Mouse (Mus musculus) lung, postnatal 10 days (tissue): ENCODE results near the gene Eef1a1.
"Not testable (repeated sequence)": the region's sequence is repeated elsewhere in the genome, so short reads cannot be mapped to it uniquely, and the experiment has no call there.

Experiments
- DNase-seq: peaks from one replicate; pipeline ENCODE4 v3.0.0; 2021

The Eef1a1 gene

DNA sequence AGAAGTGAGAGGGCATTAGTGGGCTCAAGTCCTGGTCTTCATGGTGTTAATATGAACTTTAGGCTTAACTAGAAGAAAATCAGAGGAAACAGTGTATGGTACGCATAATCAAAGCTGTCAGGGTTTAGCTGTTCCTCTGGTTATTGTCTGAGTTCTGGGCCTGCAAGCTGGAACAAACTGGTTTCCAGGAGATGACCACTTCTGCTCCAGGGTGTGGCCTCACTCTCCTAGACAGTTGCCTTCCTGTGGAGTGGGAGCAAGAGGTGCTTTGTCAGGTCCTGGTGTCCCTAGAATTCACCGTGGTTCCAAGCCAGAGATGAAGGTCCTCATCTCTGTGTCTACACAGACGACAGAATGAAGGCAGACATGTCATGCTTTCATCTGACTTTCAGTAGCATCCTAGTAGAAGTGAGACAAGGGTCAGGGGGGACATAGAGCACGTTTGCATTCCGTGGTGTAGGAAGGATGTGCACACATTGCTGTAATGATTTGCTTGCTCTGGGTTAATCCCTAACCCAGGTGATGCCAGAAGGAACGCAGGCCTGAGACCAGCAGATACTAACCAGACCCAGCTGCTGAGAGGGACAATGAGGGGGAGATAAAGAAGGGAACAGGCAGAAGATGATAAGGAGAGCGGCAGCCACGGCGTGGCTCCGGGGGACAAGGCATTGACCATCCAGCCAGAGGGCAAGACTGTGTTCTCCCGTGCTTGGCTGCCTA, 17.2 kb upstream of the Eef1a1 start:
- no peak for DNase-seq

DNA sequence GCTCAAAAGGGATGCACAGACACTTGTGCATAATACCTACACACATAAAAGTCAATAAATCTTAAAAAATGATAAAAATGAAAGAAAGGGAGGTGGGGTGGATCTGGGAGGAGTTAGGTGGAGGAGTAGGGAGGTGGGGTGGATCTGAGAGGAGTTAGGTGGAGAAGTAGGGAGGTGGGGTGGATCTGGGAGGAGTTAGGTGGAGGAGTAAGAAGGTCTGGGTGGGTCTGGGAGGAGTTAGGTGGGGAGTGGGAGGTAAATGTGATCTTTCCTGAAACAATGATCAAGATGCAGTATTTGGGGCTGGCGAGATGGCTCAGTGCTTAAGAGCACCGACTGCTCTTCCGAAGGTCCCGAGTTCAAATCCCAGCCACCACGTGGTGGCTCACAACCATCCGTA, 16.3 kb upstream of the Eef1a1 start:
- no peak for DNase-seq

DNA sequence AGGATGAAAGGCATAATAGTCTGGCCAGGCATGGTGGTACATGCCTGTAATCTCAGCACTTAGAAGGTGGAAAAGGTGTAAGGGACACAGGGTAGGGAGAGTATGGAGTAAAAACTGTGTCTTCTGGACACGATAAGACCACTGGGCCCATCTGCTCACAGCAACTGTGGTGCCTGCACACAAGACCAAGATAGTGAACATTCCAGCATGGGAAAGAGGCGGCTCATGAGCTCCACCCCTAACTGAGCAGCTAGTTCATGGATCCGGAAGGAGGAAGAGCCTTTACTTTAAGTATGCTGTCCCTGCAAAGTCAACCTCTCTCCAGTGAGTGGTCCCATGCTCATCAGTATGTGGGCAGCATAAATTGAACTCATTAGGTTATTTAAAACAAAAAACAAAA, 15.7 kb upstream of the Eef1a1 start:
- no peak for DNase-seq

DNA sequence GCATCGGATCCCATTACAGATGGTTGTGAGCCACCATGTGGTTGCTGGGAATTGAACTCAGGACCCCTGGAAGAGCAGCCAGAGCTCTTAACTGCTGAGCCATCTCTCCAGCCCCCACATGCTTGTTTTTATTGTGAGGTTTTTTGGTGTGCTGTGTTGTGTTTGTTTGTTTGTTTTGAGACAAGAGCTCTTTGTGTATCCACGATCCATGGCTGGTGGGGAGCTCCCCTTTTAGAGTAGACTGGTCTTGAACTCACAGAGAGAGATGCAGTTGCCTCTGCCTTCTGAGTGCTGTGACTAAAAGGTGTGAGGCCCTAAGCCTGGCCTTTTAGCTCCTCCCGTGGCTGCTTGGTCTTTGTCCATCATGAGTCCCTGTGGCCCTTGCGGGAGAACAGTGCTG, 15.2 kb upstream of the Eef1a1 start:
- no peak for DNase-seq

DNA sequence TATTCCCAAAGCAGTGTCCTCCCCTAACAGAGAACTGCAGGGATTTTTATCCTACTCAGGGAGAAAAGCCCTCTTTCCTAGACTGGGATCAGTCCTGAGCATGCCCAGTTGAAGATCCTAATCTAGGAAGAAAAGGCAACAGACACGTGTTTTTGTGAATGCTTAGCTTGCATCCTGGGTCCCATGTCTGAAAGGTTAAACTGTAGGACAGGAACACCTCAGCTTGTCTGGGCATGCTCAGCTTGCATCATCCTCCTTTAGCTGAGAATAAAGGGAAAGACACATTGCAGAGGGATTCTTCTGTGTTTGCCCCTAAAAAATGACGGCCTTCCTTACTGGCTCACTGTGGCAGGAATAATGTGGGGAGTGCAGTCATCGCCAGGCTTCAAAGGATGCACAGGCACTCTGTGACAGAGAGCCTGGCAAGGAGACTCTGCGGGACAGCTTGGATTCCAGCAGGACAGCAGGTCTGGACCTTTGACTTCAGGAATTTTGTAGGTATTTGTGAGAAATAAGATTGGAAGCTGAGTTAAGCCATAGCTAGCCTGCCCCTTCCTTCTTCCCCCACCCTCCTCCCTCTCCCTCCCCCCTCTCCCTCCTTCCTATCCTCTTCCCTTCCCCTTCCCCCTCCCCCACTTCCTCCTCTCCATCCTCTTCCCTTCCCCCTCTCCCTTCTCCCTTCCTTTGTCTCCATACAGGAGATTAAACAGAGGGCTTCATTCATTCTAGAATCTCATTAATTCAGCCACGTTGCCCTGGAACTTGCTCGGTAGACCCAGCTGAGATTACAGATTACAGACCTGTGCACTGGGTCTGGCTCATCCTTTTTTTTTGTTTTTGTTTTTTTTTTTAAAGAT, 14.5 kb upstream of the Eef1a1 start:
- no peak for DNase-seq

DNA sequence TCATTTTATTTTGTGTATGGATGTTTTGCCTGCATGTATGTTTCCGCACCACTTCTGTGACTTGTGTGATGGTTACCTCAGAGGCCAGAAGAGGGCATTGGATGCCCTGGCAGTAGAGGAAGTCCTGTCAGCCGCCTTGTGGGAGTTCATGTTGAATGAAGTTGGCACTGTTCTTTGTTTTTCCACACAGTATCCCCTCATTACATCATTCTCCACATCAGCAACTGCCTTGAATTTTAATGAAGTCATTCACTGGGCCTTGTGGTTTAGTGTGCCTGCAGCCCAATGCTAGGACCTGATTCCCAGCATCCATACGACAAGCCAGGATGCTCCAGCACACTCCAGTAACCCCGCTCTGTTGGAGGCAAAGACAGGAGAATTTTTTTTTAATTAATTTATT, 12.3 kb upstream of the Eef1a1 start:
- DNase-seq = no peak

DNA sequence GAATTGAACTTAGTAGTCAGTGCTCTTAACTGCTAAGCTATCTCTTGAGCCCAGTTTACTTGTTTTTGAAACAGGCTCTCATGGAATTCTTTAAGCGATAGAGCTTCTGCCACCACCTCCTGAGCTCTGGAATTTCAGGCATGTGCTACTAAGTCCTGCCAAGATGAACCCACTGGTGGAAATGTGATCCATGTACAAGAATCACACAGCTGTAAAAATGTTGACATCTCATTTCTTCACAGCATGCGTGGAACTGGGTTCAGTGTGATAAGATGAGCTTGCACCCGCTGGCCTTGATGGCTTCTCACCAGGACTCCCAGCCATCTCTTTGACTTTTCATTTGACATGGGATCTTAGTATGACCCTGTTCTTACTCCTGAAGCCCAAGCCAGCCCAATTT, 11.4 kb upstream of the Eef1a1 start:
- no peak for DNase-seq

DNA sequence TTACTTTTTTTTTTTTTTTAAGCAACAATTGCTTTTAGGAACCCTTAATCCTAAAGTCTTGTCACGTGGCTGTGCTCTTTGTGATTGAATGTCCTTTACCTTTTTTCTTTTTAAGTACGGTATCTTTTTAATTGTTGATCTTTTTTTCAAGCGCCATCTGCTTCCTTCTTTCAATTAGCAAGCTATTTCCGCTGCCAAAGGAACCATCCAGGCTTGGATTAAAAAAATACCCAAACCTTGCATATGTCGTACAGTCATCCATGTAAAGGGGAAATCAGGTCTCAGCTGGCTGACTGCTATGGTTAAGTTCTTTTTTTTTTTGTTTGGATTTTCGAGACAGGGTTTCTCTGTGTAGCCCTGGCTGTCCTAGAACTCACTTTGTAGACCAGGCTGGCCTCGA, 4.2 kb upstream of the Eef1a1 start:
- DNase-seq = no peak

DNA sequence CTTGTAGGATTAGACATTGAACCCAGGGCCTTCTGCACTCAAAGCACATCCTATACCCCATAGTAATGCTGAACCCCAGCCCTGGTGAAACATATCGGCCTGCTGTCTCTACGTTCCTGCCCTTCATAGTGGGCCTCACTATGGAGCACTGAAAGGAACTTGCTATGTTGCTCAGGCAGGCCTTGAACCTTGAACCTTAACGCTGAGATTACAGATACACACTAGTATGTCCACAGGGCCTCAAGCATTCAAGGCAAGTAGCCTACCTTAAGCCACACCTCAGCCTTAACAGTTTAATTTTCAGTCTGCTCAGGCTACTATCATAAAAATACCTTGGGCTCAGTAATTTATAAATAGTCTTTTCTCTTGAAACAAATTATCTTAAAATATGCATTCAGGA, 3.3 kb upstream of the Eef1a1 start:
- DNase-seq = no peak

DNA sequence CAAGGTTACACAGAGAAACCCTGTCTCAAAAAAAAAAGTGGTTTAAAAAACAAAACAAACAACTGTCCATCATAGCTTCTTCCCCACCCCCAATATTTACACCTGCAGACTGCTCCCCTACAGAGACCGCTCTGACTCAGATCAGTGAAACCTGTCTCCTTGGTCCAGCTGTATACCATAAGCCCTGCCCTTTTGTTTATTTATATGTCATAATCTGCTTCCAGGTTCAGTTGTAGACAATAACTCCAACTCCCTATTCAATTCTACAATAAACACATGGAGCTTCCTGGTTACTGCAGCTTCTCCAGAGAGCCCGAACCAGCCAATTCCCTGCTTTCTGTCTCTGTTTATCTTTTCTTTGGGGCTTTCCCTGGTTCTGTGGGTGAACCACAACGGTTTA, 2.2 kb upstream of the Eef1a1 start:
- DNase-seq = peak; percentile 20

DNA sequence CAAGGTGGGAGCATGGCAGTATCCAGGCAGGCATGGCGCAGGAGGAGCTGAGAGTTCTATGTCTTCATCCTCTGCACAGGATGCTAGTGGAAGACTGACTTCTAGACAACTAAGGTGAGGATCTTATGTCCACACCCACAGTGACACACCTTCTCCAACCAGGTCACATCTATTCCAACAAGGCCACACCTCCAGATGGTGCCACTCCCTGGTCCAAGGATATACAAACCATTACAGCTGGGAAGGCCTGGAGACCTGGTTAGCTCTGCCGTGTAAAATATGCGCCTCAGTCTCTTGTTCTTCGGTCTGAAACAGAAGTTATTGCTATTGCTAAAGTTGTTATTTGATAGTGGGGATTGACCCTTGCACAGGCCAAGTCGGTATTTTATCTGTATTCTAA, 930 bp downstream of the Eef1a1 start:
- not testable (repeated sequence) for DNase-seq

DNA sequence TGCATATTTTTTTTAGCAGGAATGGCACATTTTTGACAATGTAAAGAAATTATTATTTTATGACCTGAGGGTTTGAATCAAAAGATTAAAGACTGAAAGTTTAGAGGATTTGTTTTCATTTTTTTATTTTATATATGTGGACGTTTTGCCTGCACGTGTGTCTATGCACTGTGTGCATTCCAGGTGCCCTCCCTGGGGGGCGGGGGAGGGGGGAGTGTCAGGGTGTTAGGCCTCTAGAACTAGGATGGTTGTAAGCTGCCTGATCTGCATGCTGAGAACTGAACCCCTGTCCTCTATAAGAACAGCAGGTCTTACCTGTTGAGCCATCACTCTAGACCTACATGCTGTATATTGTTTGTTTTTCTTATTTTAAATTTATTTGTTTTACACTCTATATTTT, 4.3 kb downstream of the Eef1a1 start:
- DNase-seq = no peak

DNA sequence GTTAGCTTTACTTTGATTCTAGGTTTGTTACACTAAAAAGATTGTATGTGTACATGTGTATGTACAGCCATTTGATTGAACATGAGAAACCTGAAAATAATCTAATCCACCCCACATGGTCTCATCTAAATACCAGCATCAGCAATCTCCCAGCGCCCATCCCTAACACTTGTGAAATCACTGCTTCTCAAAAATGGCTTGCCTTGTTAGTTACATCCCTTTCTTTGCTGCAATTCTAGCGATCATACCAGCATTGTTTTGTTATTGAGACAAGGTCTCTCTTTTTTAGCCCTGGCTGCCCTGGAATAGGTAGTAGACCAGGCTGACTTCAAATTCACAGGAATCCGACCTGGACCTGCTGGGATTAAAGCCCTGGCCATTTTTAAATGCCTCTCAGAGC, 6.6 kb downstream of the Eef1a1 start:
- DNase-seq = peak; percentile 26

DNA sequence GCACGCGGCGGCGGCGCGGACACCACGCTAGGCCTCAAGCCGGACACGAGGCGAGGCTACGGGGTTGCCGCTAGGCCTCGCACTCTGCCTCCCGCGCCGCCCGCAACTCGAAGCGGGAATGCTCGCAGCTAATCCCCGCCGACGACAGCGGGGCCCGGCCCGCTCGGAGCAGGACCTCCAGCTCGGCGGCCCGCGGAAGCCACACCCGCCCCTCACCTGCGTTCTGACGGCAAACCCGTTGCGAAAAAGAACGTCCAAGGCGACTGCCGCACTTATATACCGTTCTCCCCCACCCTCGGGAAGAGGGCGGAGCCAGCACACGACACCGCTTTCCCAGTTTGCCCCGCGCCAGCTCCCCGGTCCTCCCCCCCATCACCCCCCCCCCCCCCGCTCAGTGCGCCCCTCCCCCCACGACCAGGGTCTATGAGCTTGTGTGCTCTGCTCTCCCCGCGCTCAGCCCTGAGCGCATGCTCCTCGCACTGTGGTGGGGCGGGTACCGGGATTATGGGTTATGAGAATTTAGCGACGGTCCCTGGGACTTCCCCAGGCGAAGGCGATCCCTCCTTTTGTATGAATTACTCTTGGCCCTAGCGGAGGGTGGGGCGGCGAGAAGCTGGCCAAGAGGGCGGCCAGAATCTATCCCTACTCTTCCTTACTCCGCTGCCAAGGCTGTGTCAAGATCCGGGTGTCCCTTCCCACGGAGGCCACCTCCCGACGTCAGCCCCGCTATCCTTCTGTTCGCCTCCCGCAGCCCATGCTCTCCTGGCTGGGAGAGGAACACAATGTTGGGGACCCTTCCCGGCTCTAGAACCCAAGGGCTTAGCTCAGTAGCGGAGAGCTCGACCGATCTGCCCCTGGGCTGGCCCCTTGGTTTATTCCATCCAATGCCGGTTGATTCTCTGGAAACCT, 7.3 kb downstream of the Eef1a1 start:
- DNase-seq = peak; percentile 98

DNA sequence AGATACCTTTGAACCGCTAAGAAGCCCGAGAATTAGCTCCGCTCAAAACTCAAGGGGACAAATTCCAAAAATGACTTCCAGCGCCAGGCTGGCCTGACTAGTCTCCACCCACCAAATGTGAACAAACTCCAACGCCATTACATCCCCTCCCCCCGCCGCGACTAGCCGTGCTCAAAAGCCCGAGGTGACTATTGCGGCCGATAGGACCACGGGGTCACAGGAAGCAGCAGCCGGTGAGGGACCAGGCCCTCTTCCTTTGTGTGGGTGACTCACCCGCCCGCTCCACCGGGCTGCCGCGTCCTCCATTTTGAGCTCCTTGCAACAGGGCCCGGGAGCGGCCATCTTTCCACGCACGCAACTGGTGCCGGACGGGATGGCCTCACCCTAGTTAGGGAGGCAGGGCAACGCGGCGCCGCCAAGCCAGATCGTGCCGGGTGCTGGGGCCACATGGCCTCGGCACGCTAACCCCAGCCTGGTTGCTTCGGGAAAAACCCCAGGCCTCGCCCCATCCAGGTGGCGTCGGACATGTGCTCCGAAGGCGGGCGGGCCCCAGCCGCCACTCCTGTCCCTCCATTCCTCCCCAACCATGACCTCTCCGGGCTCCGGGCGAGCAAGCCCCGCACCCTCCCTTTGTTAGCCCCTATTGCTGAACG, 8.1 kb downstream of the Eef1a1 start:
- DNase-seq = peak; percentile 85

DNA sequence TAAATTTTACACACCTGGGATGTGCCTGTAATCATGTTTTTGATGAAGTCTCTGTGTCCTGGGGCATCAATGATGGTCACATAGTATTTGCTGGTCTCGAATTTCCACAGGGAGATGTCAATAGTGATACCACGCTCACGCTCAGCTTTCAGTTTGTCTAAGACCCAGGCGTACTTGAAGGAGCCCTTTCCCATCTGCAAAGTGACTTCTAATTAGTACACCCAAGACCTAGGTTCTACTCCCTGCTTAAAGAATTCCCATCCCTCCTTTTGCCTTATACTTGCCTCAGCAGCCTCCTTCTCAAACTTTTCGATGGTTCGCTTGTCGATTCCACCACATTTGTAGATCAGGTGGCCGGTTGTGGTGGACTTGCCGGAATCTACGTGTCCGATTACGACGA, 8.7 kb downstream of the Eef1a1 start:
- DNase-seq = not testable (repeated sequence)

DNA sequence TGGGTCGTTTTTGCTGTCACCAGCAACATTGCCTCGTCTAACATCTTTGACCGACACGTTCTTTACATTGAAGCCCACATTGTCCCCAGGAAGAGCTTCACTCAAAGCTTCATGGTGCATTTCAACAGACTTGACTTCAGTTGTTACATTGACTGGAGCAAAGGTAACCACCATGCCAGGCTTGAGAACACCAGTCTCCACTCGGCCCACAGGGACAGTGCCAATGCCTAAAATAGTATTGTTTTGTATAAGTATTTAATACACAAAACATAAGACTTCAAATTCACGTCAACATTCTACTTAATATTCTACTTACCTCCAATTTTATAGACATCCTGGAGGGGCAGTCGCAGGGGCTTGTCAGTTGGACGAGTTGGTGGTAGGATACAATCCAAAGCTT, 9.6 kb downstream of the Eef1a1 start:
- DNase-seq = not testable (repeated sequence)

DNA sequence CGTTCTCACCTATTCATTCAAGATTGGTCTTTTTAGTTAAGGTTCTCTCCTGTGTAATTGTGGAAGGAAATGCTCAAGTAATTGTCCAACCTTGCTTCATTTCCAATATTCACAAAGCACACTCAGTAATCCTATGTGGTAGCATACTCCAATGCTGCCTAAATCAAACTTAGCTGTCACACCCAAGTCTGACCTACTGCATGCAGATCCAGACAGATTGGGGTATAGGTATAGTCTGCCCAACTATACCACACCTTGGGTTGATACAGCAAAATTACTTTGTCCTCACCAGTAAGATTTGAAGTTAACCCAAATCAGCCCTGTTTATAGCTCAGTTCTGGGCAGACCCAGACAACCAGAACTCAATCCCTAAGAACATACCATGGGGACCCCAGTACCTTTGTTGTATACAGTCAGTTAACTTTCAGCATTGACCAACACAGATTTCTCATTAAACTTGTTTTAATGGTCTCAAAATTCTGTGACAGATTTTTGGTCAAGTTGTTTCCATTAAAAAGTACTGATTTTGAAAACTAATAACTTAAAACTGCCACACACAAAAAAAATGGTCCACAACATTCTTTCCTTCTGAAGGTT, 10.8 kb downstream of the Eef1a1 start:
- not testable (repeated sequence) for DNase-seq

DNA sequence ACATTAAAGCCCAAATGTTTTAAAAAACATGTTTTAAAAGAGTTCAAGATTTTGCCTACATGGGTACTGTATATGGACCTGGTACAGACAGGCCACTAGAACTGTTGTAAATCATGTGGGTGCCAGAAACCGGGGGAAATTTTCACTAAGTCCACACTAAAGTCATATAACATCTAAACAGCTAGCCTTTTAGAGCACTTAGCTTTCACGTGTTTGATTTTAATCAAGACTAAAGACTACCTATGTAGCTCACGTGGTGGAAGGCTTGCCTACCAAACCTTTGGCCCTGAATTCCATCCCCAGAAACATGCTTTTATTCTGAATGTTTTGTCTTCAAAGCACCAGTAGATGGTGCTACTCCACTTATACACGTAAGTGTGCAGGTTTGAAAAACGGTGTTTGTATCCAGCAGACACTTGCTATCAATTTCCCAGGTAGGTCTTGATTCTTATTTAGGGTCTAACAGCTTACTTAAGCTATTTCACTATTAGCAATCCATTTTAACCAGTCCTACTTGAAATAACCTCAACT, 11.9 kb downstream of the Eef1a1 start:
- DNase-seq = peak; percentile 16

DNA sequence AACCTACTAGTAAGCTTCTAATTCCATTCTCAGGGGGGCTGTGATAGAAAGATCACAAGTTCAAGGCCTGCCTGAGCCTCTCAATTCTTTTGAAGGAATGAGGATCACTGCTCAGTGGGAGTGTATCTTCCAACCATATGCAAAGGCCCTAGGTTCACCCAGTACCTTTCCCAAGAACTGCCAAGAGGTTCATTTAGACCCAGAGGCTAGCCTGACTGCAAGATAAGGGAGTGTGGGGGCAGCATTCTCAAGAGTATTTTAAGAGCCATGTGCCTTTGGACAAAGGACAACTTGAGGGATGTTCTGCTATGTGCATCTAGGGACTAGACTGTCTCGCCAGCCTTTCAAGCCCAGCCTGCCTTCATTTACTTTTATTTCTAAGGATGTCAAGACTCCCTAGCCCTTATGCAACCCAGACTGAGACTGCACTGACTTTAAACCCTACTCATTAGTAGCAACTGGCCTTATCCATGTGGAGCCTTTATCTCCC, 12.4 kb downstream of the Eef1a1 start:
- no peak for DNase-seq

DNA sequence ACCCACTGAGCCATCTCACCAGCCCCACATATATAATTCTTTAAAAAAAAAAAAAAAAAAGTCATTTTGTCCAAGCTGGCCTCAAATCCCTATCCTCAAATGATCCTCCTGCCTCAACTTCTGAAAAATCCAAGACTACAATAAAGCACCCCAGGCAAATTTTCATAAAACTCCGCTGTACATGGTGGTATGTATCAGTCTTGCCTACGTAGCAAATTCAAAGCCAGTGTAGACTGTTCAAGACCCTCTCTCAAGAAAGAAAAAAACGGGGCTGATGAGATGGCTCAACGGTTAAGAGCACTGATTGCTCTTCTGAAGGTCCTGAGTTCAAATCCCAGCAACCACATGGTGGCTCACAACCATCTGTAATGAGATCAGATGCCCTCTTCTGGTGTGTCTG, 13.1 kb downstream of the Eef1a1 start:
- DNase-seq = no peak

DNA sequence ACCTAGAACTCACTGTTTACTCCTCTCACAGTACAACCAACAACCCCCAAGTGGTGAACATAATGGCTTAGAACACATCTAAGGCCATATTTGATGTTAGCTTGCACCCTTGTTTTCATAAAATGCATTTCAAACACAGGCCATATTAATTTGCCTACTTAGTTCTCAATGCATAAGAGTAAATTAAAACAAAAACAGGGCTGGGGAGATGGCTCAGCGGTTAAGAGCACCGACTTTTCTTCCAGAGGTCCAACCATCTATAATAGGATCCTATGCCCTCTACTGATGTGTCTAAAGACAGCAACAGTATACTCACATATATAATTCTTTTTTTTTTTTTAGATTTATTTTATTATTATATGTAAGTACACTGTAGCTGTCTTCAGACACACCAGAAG, 13.6 kb downstream of the Eef1a1 start:
- DNase-seq = no peak
